Mouse (Mus musculus): ENCODE measurements around the gene Prr36.

Gene Prr36

GRCm38 (mm10) chr8:4201321-4201720 lies 15.9 kb downstream of the Prr36 start:
- no peak for DNase-seq (ENCODE audit: low spot score)

- no peak for DNase-seq (ENCODE audit: low spot score)
Measured at GRCm38 (mm10) chr8:4193588-4193894, 23.7 kb downstream of the Prr36 start.

GRCm38 (mm10) chr8:4192807-4193587 lies 24.3 kb downstream of the Prr36 start:
- DNase-seq (ENCODE audit: low spot score) = peak; percentile 86

GRCm38 (mm10) chr8:4192305-4192704 lies 25.0 kb downstream of the Prr36 start:
- DNase-seq (ENCODE audit: low spot score) = no peak

- DNase-seq (ENCODE audit: low spot score) = no peak
Measured at GRCm38 (mm10) chr8:4189031-4189722, 28.1 kb downstream of the Prr36 start.

GRCm38 (mm10) chr8:4188605-4189004 lies 28.7 kb downstream of the Prr36 start:
- no peak for DNase-seq (ENCODE audit: low spot score)

- no peak for DNase-seq (ENCODE audit: low spot score)
Measured at GRCm38 (mm10) chr8:4186151-4186550, 31.1 kb downstream of the Prr36 start.

- no peak for DNase-seq (ENCODE audit: low spot score)
Measured at GRCm38 (mm10) chr8:4183409-4183808, 33.9 kb downstream of the Prr36 start.

GRCm38 (mm10) chr8:4174018-4174417 lies 43.2 kb downstream of the Prr36 start:
- DNase-seq (ENCODE audit: low spot score) = no peak

- DNase-seq (ENCODE audit: low spot score) = no peak
Measured at GRCm38 (mm10) chr8:4172486-4172885, 44.8 kb downstream of the Prr36 start.

- DNase-seq (ENCODE audit: low spot score) = no peak
Measured at GRCm38 (mm10) chr8:4167918-4168317, 49.3 kb downstream of the Prr36 start.

GRCm38 (mm10) chr8:4166881-4167525 lies 50.3 kb downstream of the Prr36 start:
- no peak for DNase-seq (ENCODE audit: low spot score)

- DNase-seq (ENCODE audit: low spot score) = peak; percentile 100
Measured at GRCm38 (mm10) chr8:4165852-4166751, 51.2 kb downstream of the Prr36 start, which contains the start of gene Evi5l. Evi5l (plus strand) TSS chr8:4166567.

- no peak for DNase-seq (ENCODE audit: low spot score)
Measured at GRCm38 (mm10) chr8:4165176-4165851, 51.9 kb downstream of the Prr36 start.

- no peak for DNase-seq (ENCODE audit: low spot score)
Measured at GRCm38 (mm10) chr8:4162786-4163185, 54.5 kb downstream of the Prr36 start.
